Mouse (Mus musculus): ENCODE results near the gene Wwox.

Wwox gene

DNA sequence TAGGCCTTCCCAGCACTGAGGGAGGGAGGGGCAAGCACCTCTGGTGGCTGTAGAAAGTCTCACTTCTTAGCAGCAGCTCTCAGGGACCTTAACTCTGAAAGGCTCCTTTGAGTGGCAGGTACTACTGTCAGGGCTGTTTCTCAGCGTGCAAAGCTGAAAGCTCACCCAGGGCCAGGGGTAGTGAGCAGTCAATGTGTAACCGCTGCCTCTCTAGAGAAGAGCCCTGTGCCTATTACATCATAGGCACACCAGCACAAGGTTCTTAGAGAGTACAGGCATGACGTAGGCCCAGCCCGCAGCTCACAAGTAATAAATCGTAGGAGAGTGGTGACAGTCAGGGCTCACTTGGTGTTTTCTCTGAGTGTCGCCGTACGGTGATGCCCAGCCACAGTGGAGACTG, 545.0 kb downstream of the Wwox start:
- DNase-seq, result no peak

DNA sequence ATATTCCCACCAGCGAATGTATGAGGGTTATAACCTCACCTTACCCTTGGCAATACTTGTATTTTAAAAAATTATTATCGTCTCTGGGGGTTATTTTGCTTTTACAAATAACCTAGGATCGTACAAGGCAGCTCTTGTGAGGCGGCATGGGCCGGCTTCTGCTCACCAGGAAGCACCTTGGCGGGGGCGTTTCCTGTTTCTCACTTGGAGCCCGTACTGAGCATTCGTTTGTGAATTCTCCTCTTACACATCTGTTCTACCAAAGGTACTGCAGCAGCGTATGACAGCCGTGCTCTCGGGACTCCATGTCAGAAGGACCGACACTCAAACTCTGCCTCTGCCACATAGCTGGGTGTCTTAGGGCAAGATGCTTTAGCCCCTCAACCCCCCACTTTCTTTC, 546.5 kb downstream of the Wwox start:
- DNase-seq, result no peak

DNA sequence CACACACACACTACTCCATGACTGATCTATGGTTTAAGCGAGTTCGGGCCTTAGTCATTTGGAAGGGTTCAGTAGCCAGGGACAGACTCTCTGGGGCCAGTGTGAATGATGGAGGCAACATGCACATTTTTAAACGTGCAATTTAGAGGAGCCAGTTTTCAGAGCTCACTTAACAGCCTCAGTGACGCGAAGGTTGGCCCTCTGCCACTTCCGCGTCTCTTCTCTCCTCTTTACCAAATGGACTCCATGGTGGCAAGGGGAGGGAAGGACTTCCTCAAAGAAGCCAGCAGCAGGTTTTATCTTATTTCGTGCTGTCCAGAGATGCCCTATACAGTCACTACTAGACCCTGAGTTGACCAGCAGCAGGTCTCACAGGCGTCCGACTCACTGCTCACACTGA, 547.5 kb downstream of the Wwox start:
- DNase-seq, result no peak

- DNase-seq, result no peak
Measured at GRCm38 (mm10) chr8:114990865-114991613, 551.6 kb downstream of the Wwox start.

DNA sequence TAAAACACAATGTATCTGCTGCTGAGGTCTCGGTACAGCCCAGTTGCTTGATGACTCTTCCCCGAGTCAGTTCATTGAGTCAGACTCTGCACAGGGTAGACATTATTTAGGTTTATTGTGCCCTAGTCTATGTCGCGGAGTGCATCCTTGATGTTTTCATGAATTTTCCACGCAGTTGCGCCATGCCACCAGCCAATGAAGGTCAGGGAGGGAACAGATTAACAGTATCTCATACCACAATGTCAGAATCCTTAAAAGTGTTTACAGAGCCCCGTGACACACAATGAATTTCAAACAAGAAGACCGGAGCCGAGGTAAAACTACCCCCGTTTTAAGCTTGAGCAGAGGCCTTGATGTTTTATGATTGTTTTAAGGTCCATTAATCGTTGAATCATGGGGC, 561.3 kb downstream of the Wwox start:
- no peak for DNase-seq

DNA sequence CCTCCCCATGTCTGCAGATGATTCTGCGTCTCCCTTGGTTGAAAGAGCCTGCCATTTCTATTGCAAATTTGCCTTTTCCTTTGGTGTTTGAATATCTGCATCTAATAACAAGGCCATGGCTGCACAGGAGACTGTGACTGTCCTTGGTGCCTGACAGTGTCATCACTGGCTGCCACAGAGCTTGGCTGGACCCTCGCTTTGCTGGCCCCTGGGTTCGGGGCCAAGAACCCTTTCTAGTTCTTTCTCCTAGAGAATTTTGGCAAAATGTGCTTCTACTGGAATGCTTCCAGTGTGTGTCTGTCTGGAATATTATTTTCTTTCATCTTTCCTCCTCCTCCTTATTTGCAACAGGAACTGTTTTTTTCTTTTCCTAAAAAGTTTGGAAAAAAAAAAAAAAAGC, 565.6 kb downstream of the Wwox start:
- no peak for DNase-seq

- no peak for DNase-seq
Measured at GRCm38 (mm10) chr8:115006561-115006960, 567.1 kb downstream of the Wwox start.

DNA sequence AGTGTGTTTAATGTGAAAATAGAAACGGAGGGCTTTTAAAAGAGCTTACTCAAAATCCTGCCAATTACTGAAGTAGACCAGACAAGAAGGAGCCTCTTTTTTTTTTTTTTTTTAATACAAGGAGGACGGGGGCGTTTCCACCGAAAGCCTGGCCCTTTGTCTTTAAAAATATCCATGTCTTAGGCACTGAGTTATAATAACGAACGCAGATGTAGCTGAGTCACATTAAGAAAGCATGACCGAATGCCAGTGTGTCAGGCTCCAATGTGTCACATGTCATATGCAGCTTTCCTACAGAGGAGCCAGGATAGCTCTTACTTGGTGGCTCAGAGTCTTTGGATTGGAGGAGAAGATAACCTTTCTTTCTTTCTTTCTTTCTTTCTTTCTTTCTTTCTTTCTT, 567.8 kb downstream of the Wwox start:
- peak; percentile 10 for DNase-seq

DNA sequence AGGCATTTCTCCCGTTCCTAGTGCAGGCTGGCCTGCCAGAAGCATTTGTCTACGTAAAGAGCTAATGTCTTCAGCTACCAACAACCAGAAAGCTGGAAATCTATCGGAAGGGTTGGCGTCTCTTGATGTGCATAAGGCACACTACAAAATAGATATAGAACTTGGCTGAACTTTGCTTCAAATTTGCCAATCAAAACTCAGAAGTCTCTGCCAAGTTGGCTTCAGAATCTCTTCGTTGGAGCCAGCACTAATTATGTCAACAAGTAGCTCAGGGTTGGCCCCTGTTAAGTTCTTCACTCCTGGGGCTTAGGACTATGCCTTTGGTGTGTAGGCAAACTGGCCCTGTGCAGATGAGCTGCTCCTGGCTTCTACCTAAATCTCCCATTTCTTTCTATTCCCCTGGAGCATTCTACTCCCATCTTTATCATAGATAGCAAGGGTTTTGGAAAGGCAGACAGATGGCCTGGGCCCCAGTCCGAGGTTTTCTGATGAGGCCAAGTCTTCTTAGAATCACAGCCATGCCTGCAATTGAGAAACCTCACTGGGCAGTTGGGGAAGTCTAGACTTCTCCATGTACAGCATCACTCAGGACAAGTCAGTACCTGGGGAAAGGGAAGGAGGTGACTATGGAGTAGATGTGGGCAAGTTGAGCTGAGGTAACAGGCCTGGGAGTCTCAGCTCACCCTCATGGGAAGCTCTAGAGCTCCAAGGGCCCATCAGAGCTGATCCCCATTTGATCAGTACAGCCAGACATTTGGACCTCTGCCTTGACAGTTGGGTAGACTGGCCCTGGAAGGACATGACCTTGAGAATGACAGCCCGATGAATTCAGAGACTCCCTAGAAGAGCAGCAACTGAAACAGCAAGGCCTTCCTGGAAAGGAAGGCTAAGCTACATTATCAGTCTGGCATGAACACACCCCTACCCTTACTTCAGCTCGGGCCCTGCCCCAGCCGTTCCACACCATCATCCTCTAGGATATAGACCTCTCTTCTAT, 569.5 kb downstream of the Wwox start:
- DNase-seq, result no peak

- no peak for DNase-seq
Measured at GRCm38 (mm10) chr8:115009897-115010768, 570.7 kb downstream of the Wwox start.

DNA sequence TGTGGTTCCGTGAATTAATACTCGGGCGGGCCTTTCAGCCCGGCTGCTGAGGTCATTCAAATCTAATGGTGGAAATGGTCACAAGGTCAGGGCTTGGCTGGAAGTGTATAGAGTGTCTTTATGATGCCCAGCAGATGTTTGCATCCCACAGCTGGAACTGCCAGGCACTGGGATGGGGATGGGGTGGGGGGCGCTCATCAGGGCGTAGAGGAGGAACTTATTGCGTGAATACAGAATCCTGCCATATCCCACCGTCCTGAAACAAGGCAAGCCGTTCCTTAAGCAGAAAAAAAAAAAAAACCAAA, 571.3 kb downstream of the Wwox start:
- DNase-seq, result no peak

DNA sequence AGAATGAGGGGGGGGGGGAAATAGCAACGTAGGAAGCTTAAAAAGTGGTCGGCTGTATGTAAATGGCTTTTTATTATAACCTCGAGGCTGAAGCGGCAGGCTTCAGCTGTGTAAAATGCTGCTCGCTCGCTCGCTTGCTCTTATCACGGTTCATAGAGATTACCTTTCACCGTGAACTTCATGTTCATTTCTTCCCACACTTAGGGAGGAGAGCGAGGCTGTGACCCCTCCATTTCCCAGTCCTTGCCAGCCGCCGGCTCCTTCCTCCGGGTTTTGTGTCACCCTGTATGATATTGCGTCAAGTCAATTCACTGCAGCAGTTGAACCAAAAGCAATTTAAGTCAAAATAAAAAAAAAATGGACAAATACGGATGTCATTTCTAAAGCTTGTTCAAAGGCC, 580.2 kb downstream of the Wwox start:
- no peak for DNase-seq

DNA sequence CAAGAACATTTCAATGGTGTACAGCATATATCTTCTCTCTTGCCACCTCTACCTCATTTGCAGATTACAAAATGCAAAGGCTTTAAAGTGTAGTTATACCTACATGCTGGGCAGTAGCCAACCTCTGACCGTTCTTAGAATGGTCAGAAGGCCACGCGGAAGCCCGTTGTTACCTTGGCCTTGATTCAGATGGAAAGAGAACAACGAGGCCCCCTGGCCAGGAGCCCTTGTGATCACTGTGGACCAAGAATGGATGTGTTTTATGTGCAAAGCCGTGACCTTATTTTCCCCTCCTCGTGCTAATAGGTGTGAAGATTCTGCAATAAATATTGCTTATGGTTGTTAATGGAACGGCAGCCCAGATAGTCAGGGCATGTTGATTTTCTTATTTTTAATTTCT, 582.3 kb downstream of the Wwox start:
- DNase-seq, result no peak

GRCm38 (mm10) chr8:115024062-115024461, 584.6 kb downstream of the Wwox start:
- DNase-seq, result no peak

- DNase-seq, result no peak
Measured at GRCm38 (mm10) chr8:115025390-115026098, 586.1 kb downstream of the Wwox start.

DNA sequence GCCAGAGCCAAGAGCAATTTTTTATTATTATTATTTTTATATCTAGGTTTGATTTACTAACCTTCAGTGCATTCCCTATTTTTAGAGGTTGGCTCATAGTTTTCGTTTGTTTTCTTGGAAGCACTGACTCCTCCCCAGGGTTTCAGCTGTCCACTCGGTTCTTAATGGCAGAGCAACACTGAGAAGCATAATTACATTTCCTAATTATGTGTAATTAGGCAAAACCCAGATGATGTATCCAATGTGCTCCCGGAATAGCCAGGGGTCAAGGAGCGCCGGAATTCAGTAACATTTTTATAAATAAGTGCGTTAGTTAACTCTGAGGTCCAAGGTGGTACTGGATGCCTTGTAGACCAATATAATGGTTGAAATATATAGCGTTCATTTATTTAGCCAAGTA, 586.7 kb downstream of the Wwox start:
- DNase-seq, result no peak

- no peak for DNase-seq
Measured at GRCm38 (mm10) chr8:115033194-115033593, 593.7 kb downstream of the Wwox start.

- no peak for DNase-seq
Measured at GRCm38 (mm10) chr8:115036016-115036415, 596.6 kb downstream of the Wwox start.

- no peak for DNase-seq
Measured at GRCm38 (mm10) chr8:115038426-115038825, 599.0 kb downstream of the Wwox start.

- no peak for DNase-seq
Measured at GRCm38 (mm10) chr8:115045746-115046145, 606.3 kb downstream of the Wwox start.

DNA sequence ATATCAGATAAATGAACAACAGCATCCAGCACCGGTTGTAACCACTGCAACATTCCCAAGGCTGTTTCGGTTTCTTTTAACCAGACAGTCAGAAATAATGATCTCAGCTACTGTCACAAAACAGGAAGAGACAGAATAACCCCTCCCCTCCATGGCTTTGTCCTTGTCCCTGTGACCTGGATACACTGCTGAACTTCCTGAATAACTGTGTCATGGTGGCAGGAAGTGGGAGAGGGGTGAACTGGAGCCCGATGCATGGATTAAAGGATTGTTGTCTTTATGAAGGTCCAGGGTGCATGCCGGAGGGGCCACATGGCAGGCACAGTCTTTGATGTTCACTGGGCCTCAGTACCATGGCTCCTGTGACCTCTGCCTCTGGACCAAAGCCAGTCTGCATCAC, 607.0 kb downstream of the Wwox start:
- no peak for DNase-seq

GRCm38 (mm10) chr8:115058193-115058835, 618.9 kb downstream of the Wwox start:
- DNase-seq, result no peak
